Mouse (Mus musculus) midbrain, postnatal 0 days (tissue): Measurements from ENCODE around the gene Cdsn. TPM values are rescaled to one million over a fixed set of nuclear protein-coding genes. Genes with fewer than 3 reads are reported as not detected.
A peak's percentile ranks its signal among the peaks of the same experiment; 100 is the strongest.

Experiments
- ATAC-seq: fragments of 200-750 bp; cut with Nextera tagmentation; 2 replicates; pipeline ENCODE4 v1.8.0; 2017; ENCODE audit warnings: moderate number of reproducible peaks, mild to moderate bottlenecking, moderate TSS enrichment, moderate library complexity; ENCODE audit not compliant: low FRiP score
- DNase-seq: peaks from one replicate; pipeline ENCODE4 v3.0.0-alpha.2; 2015; ENCODE audit warnings: low spot score
- H3K27ac ChIP-seq: fragments of 300-500 bp; sonication (generic); 2 replicates; pipeline ENCODE4 v1.5.1; 2014; ENCODE audit warnings: low read depth, mild to moderate bottlenecking, low read length, mixed read lengths
- H3K27me3 ChIP-seq: fragments of 300-500 bp; sonication (generic); 2 replicates; pipeline ENCODE4 v1.6.1; 2014; ENCODE audit warnings: low read length, control low read depth, mixed read lengths; ENCODE audit not compliant: insufficient read depth
- H3K36me3 ChIP-seq: fragments of 300-500 bp; sonication (generic); 2 replicates; pipeline ENCODE4 v1.6.1; 2014; ENCODE audit warnings: low read length, control low read depth, mixed read lengths; ENCODE audit not compliant: insufficient read depth
- H3K4me1 ChIP-seq: fragments of 300-500 bp; sonication (generic); 2 replicates; pipeline ENCODE4 v1.6.1; 2014; ENCODE audit warnings: mild to moderate bottlenecking, control low read depth, antibody characterized with exemption, low read length, mixed read lengths; ENCODE audit not compliant: insufficient read depth
- H3K4me2 ChIP-seq: fragments of 300-500 bp; sonication (generic); 2 replicates; pipeline ENCODE4 v1.6.1; 2014; ENCODE audit warnings: low read depth, mild to moderate bottlenecking, low read length, mixed read lengths; ENCODE audit not compliant: poor library complexity, severe bottlenecking
- H3K4me3 ChIP-seq: fragments of 300-500 bp; sonication (generic); 2 replicates; pipeline ENCODE4 v1.5.1; 2014; ENCODE audit warnings: low read depth, mild to moderate bottlenecking, low read length, moderate library complexity
- H3K9ac ChIP-seq: fragments of 300-500 bp; sonication (generic); replicated peaks from 2 replicates; pipeline ENCODE4 v1.6.1; 2014; ENCODE audit warnings: mild to moderate bottlenecking, low read length, moderate library complexity, mixed read lengths; ENCODE audit not compliant: poor library complexity, severe bottlenecking
- H3K9me3 ChIP-seq: fragments of 300-500 bp; sonication (generic); 2 replicates; pipeline ENCODE4 v1.6.1; 2016; ENCODE audit warnings: low read length, control low read depth
- CTCF ChIP-seq: IDR thresholded peaks from 2 replicates; pipeline ENCODE4 v1.5.1; 2016; ENCODE audit warnings: antibody characterized with exemption, mild to moderate bottlenecking
- WGBS: fragments of 180-500 bp; shearing (Covaris S2); extraction: QIAGEN DNeasy Blood & Tissue Kit; methylation state at CpG from one replicate; pipeline ENCODE4 v1.1.7; 2014; 5-methylcytosine and 5-hydroxymethylcytosine counted together
- polyA plus RNA-seq: library from polyadenylated mRNA; unstranded; fragments of >200 nt; fragmentation: Nextera tagmentation; extraction: Ambion mirVana; gene quantifications from 2 replicates; pipeline ENCODE4 v1.2.1, GENCODE M21; 2015
- total RNA-seq: library from RNA; depleted of rRNA; stranded (reverse); fragments of >200 nt; gene quantifications from 2 replicates; pipeline ENCODE4 v1.2.3, GENCODE M21; 2014

The Cdsn gene
- total and polyA plus RNA-seq, 2 experiments from 2014 or later, result 0.22 to 1.2 TPM

- WGBS, result 83% methylated on average over 8 of the region's 8 CpGs
- Histone ChIP-seq H3K27ac (no peak overlapping the region), H3K27me3 (no peaks in the 10 kb centered on the region), H3K4me2 (no peak overlapping the region), H3K9me3 (no peaks in the 10 kb centered on the region), H3K36me3 (no peaks in the 10 kb centered on the region), H3K9ac (no peak overlapping the region), H3K4me1 (no peaks in the 10 kb centered on the region; the same call in 1 of the 2 replicates), H3K4me3 (no peak overlapping the region)
- TF ChIP-seq CTCF, result no peak
- ATAC-seq (no peak), DNase-seq (no peak)
Observed at GRCm38 (mm10) chr17:35526644-35527043, 25.3 kb upstream of the Cdsn start.

GRCm38 (mm10) chr17:35532360-35532759, 19.6 kb upstream of the Cdsn start:
- Histone ChIP-seq H3K4me1 (no peaks in the 10 kb centered on the region; the same call in 1 of the 2 replicates), H3K4me2 (no peak overlapping the region), H3K9me3 (no peaks in the 10 kb centered on the region), H3K27me3 (no peaks in the 10 kb centered on the region), H3K27ac (no peak overlapping the region), H3K4me3 (no peak overlapping the region), H3K9ac (no peak overlapping the region), H3K36me3 (no peaks in the 10 kb centered on the region)
- no peak for DNase-seq
- no peak for ATAC-seq
- TF ChIP-seq CTCF, result no peak
- 19% methylated on average over 3 of the region's 3 CpGs for WGBS

- ATAC-seq, result no peak
- H3K27me3 ChIP-seq, result no peaks in the 10 kb centered on the region
- no peak for TF ChIP-seq CTCF
- 51% methylated on average over 7 of the region's 7 CpGs for WGBS
- no peak within 1 kb of the TSS for H3K4me2 ChIP-seq
- no peaks in the 10 kb centered on the region for H3K36me3 ChIP-seq
- no peak within 1 kb of the TSS for H3K9ac ChIP-seq
- DNase-seq, result no peak
- H3K9me3 ChIP-seq, result no peaks in the 10 kb centered on the region
- no peaks in the 10 kb centered on the region; the same call in 1 of the 2 replicates for H3K4me1 ChIP-seq
- H3K27ac ChIP-seq, result no peak within 1 kb of the TSS
- H3K4me3 ChIP-seq, result no peak within 1 kb of the TSS
Observed at GRCm38 (mm10) chr17:35532901-35533300, 19.0 kb upstream of the Cdsn start, which contains the start of gene Psors1c2. Psors1c2 (plus strand) TSS chr17:35533201.

- 6% methylated on average over 6 of the region's 6 CpGs for WGBS
- ATAC-seq (peak; percentile 84), DNase-seq (peak; percentile 86)
- Histone ChIP-seq H3K27ac (0 out of 2 replicates have a peak overlapping the region, but pooled peaks have one; percentile 38), H3K9me3 (no peaks in the 10 kb centered on the region), H3K27me3 (no peaks in the 10 kb centered on the region), H3K36me3 (no peaks in the 10 kb centered on the region), H3K4me1 (no peaks in the 10 kb centered on the region; the same call in 1 of the 2 replicates), H3K4me2 (no peak overlapping the region), H3K9ac (no peak overlapping the region), H3K4me3 (no peak overlapping the region)
- TF ChIP-seq CTCF, result peak; percentile 99
Observed at GRCm38 (mm10) chr17:35534343-35534742, 17.6 kb upstream of the Cdsn start.

GRCm38 (mm10) chr17:35537421-35537820, 14.5 kb upstream of the Cdsn start:
- ATAC-seq (no peak), DNase-seq (no peak)
- H3K4me2 ChIP-seq, result no peak overlapping the region
- H3K9ac ChIP-seq, result no peak overlapping the region
- no peaks in the 10 kb centered on the region for H3K4me1 ChIP-seq
- no peaks in the 10 kb centered on the region for H3K27me3 ChIP-seq
- TF ChIP-seq CTCF, result no peak
- WGBS, result 86% methylated on average over 4 of the region's 4 CpGs
- H3K27ac ChIP-seq, result no peak overlapping the region
- no peaks in the 10 kb centered on the region for H3K36me3 ChIP-seq
- no peaks in the 10 kb centered on the region for H3K9me3 ChIP-seq
- no peak overlapping the region for H3K4me3 ChIP-seq

- Histone ChIP-seq H3K4me1 (no peaks in the 10 kb centered on the region), H3K4me2 (no peak overlapping the region), H3K36me3 (no peaks in the 10 kb centered on the region), H3K9ac (no peak overlapping the region), H3K27ac (no peak overlapping the region), H3K9me3 (no peaks in the 10 kb centered on the region), H3K27me3 (no peaks in the 10 kb centered on the region), H3K4me3 (no peak overlapping the region)
- 91% methylated on average over 1 of the region's 1 CpGs for WGBS
- ATAC-seq (no peak), DNase-seq (no peak)
- TF ChIP-seq CTCF, result no peak
Observed at GRCm38 (mm10) chr17:35538476-35538875, 13.5 kb upstream of the Cdsn start.
